Mouse (Mus musculus) heart, postnatal 14 days (tissue): ENCODE results near the gene Smyd4. TPM values are rescaled to one million over a fixed set of nuclear protein-coding genes. Genes with fewer than 3 reads are reported as not detected.

Experiments used
- DNase-seq, 2 experiments: peaks; one replicate each; pipeline ENCODE4 v3.0.0; 2021 to 2022
- intact Hi-C: fragments of 180-260 bp; cut with DNase I; formaldehyde crosslinking; loops from one replicate; pipeline ENCODE4 v1.15.1; 2025
- total RNA-seq, 2 experiments: library from RNA; stranded (reverse); gene quantifications; 2 replicates each; pipeline ENCODE4 v1.2.3; 2021

Gene Smyd4
- total RNA-seq, 2 experiments from 2014 or later, result 4.2 to 4.6 TPM

- no peak for DNase-seq
- intact Hi-C loops, result loop anchor here (5.0 kb wide), 2 partner anchors 42 to 233 kb away; partner anchors contain the start of genes Ovca2 and Wdr81
Measured at GRCm38 (mm10) chr11:75409679-75410575, 61.7 kb downstream of the Smyd4 start.

- intact Hi-C loops, result no loop called here
- DNase-seq, result no peak
Measured at GRCm38 (mm10) chr11:75410591-75410990, 62.4 kb downstream of the Smyd4 start.

GRCm38 (mm10) chr11:75415096-75415495 lies 66.9 kb downstream of the Smyd4 start:
- intact Hi-C loops, result no loop called here
- DNase-seq, result no peak

- intact Hi-C loops, result no loop called here
Measured at GRCm38 (mm10) chr11:75415994-75416393, 67.8 kb downstream of the Smyd4 start.

GRCm38 (mm10) chr11:75420037-75420436 lies 71.8 kb downstream of the Smyd4 start:
- intact Hi-C loops, result no loop called here
- DNase-seq, result no peak

More at GRCm38 (mm10) chr11:75415994-75416393, 67.8 kb downstream of the Smyd4 start:
- DNase-seq, result no peak

GRCm38 (mm10) chr11:75420810-75421374 lies 72.7 kb downstream of the Smyd4 start:
- intact Hi-C loops, result no loop called here
- no peak for DNase-seq

GRCm38 (mm10) chr11:75421375-75422012 lies 73.3 kb downstream of the Smyd4 start:
- intact Hi-C loops, result no loop called here

GRCm38 (mm10) chr11:75422013-75422792 lies 74.0 kb downstream of the Smyd4 start, which contains the start of gene Serpinf1:
Serpinf1 (minus strand) TSS chr11:75422701.
- intact Hi-C loops, result no loop called here
- DNase-seq, result no peak

More at GRCm38 (mm10) chr11:75421375-75422012, 73.3 kb downstream of the Smyd4 start:
- no peak for DNase-seq

GRCm38 (mm10) chr11:75423091-75423490 lies 74.9 kb downstream of the Smyd4 start:
- DNase-seq, result no peak
- intact Hi-C loops, result no loop called here

- intact Hi-C loops, result no loop called here
- no peak for DNase-seq
Measured at GRCm38 (mm10) chr11:75424033-75424432, 75.8 kb downstream of the Smyd4 start.

GRCm38 (mm10) chr11:75424459-75424858 lies 76.2 kb downstream of the Smyd4 start:
- intact Hi-C loops, result no loop called here
- no peak for DNase-seq

GRCm38 (mm10) chr11:75429019-75429705 lies 80.9 kb downstream of the Smyd4 start:
- intact Hi-C loops, result no loop called here
- no peak for DNase-seq

GRCm38 (mm10) chr11:75431307-75431706 lies 83.1 kb downstream of the Smyd4 start:
- intact Hi-C loops, result no loop called here

GRCm38 (mm10) chr11:75434138-75434537 lies 85.9 kb downstream of the Smyd4 start:
- no peak for DNase-seq
- intact Hi-C loops, result no loop called here

More at GRCm38 (mm10) chr11:75431307-75431706, 83.1 kb downstream of the Smyd4 start:
- no peak for DNase-seq

- intact Hi-C loops, result no loop called here
- no peak for DNase-seq
Measured at GRCm38 (mm10) chr11:75438194-75438593, 90.0 kb downstream of the Smyd4 start.

GRCm38 (mm10) chr11:75438804-75439203 lies 90.6 kb downstream of the Smyd4 start:
- intact Hi-C loops, result no loop called here
- DNase-seq, result no peak

- intact Hi-C loops, result no loop called here
- DNase-seq, result no peak
Measured at GRCm38 (mm10) chr11:75439363-75439762, 91.1 kb downstream of the Smyd4 start, which contains the start of gene Serpinf2. Serpinf2 (minus strand) TSS chr11:75439591.

- DNase-seq, result no peak
- intact Hi-C loops, result no loop called here
Measured at GRCm38 (mm10) chr11:75439951-75440350, 91.7 kb downstream of the Smyd4 start.

GRCm38 (mm10) chr11:75441034-75441433 lies 92.8 kb downstream of the Smyd4 start:
- DNase-seq, result no peak
- intact Hi-C loops, result no loop called here

- intact Hi-C loops, result no loop called here
Measured at GRCm38 (mm10) chr11:75441601-75442000, 93.4 kb downstream of the Smyd4 start.

More at GRCm38 (mm10) chr11:75441601-75442000, 93.4 kb downstream of the Smyd4 start:
- DNase-seq, result no peak
